Mouse (Mus musculus): ENCODE results near the gene Fam171a1.

DNA sequence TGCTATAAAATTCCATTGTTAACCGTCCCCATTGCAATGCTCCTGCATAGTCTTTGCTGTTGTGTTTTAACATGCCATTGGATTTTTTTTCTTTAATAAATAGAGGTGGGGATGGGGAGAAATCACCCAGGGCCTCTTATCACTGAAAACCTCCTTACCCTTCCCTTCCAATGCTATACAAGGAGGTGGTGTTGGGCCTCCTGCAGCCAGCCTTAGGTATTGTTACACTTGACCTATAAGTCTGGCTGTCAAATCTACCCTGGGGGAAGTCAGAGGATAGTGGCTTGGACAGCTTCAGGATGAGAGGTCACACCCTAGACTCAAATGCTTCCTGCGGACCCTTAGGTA is 3.8 kb downstream of the Fam171a1 start:
- TF ChIP-seq CTCF (IDR thresholded peaks at IDR 0.05; ENCODE audit: low read depth) (no peak), EP300 (optimal IDR thresholded peaks at IDR 0.05) (no peak)
